Mouse (Mus musculus): ENCODE measurements around the gene Exosc8. TPM values are rescaled to one million over a fixed set of nuclear protein-coding genes. Genes with fewer than 3 reads are reported as not detected.

The Exosc8 gene
- polyA plus RNA-seq, 2 experiments, result 119 to 130 TPM

- no peak overlapping the region for H3K4me3 ChIP-seq (replicated peaks; ENCODE audit: low read length)
- WGBS, result 73% methylated on average over 4 of the region's 4 CpGs
- H3K4me2 ChIP-seq (replicated peaks; ENCODE audit: low read depth, low read length, severe bottlenecking), result no peak overlapping the region
- no peak overlapping the region for H3K27ac ChIP-seq (replicated peaks; ENCODE audit: low read depth, low read length)
- no peaks in the 10 kb centered on the region for H3K9me3 ChIP-seq (ENCODE audit: control insufficient read depth, low read length)
- DNase-seq (ENCODE audit: low spot score) (no peak), ATAC-seq (ENCODE audit: low FRiP score, low read depth) (no peak)
- no peak overlapping the region for H3K9ac ChIP-seq (ENCODE audit: low read depth, low read length, severe bottlenecking)
- peaks cover 11% of the 10 kb centered on the region for H3K4me1 ChIP-seq (ENCODE audit: control insufficient read depth, insufficient read depth, low read length)
- no peaks in the 10 kb centered on the region for H3K27me3 ChIP-seq (ENCODE audit: control insufficient read depth, insufficient read depth, low read length)
- H3K36me3 ChIP-seq (ENCODE audit: control insufficient read depth, insufficient read depth, low read length), result peaks cover 30% of the 10 kb centered on the region
- no peak for TF ChIP-seq POLR2A (IDR thresholded peaks at IDR 0.05; ENCODE audit: borderline replicate concordance, extremely low read depth, insufficient read depth, insufficient read length)
Measured at GRCm38 (mm10) chr3:54753411-54753810, 18.2 kb upstream of the Exosc8 start.

GRCm38 (mm10) chr3:54745799-54746198 lies 10.6 kb upstream of the Exosc8 start:
- Histone ChIP-seq H3K27me3 (ENCODE audit: control insufficient read depth, insufficient read depth, low read length) (no peaks in the 10 kb centered on the region), H3K27ac (replicated peaks; ENCODE audit: low read depth, low read length) (no peak overlapping the region), H3K4me1 (ENCODE audit: control insufficient read depth, insufficient read depth, low read length) (no peaks in the 10 kb centered on the region), H3K4me2 (replicated peaks; ENCODE audit: low read depth, low read length, severe bottlenecking) (no peak overlapping the region), H3K4me3 (replicated peaks; ENCODE audit: low read length) (no peak overlapping the region), H3K9ac (ENCODE audit: low read depth, low read length, severe bottlenecking) (no peak overlapping the region), H3K9me3 (ENCODE audit: control insufficient read depth, low read length) (no peaks in the 10 kb centered on the region), H3K36me3 (ENCODE audit: control insufficient read depth, insufficient read depth, low read length) (peaks cover 96% of the 10 kb centered on the region)
- no peak for ATAC-seq (ENCODE audit: low FRiP score, low read depth)
- no peak for TF ChIP-seq POLR2A (IDR thresholded peaks at IDR 0.05; ENCODE audit: borderline replicate concordance, extremely low read depth, insufficient read depth, insufficient read length)
- no peak for DNase-seq (ENCODE audit: low spot score)
- WGBS, result 53% methylated on average over 5 of the region's 5 CpGs

GRCm38 (mm10) chr3:54741965-54742364 lies 6.8 kb upstream of the Exosc8 start:
- H3K9me3 ChIP-seq (ENCODE audit: control insufficient read depth, low read length), result no peaks in the 10 kb centered on the region
- H3K9ac ChIP-seq (ENCODE audit: low read depth, low read length, severe bottlenecking), result no peak overlapping the region
- no peak for TF ChIP-seq POLR2A (IDR thresholded peaks at IDR 0.05; ENCODE audit: borderline replicate concordance, extremely low read depth, insufficient read depth, insufficient read length)
- H3K36me3 ChIP-seq (ENCODE audit: control insufficient read depth, insufficient read depth, low read length), result peaks cover 84% of the 10 kb centered on the region
- ATAC-seq (ENCODE audit: low FRiP score, low read depth) (no peak), DNase-seq (ENCODE audit: low spot score) (no peak)
- H3K27me3 ChIP-seq (ENCODE audit: control insufficient read depth, insufficient read depth, low read length), result no peaks in the 10 kb centered on the region
- H3K27ac ChIP-seq (replicated peaks; ENCODE audit: low read depth, low read length), result no peak overlapping the region
- H3K4me2 ChIP-seq (replicated peaks; ENCODE audit: low read depth, low read length, severe bottlenecking), result no peak overlapping the region
- WGBS, result 97% methylated on average over 11 of the region's 11 CpGs
- no peaks in the 10 kb centered on the region for H3K4me1 ChIP-seq (ENCODE audit: control insufficient read depth, insufficient read depth, low read length)
- no peak overlapping the region for H3K4me3 ChIP-seq (replicated peaks; ENCODE audit: low read length)

GRCm38 (mm10) chr3:54737317-54737716 lies 2.1 kb upstream of the Exosc8 start:
- 95% methylated on average over 8 of the region's 8 CpGs for whole genome bisulfite sequencing
- no peak for DNase-seq (ENCODE audit: low spot score)
- Histone ChIP-seq H3K27me3 (ENCODE audit: control insufficient read depth, insufficient read depth, low read length) (no peaks in the 10 kb centered on the region), H3K36me3 (ENCODE audit: control insufficient read depth, insufficient read depth, low read length) (peaks cover 41% of the 10 kb centered on the region), H3K4me3 (replicated peaks; ENCODE audit: low read length) (no peak overlapping the region), H3K9me3 (ENCODE audit: control insufficient read depth, low read length) (no peaks in the 10 kb centered on the region), H3K27ac (replicated peaks; ENCODE audit: low read depth, low read length) (no peak overlapping the region), H3K4me1 (ENCODE audit: control insufficient read depth, insufficient read depth, low read length) (0 out of 2 replicates have a peak, but pooled peaks cover 3% of the 10 kb centered on the region), H3K9ac (ENCODE audit: low read depth, low read length, severe bottlenecking) (no peak overlapping the region), H3K4me2 (replicated peaks; ENCODE audit: low read depth, low read length, severe bottlenecking) (no peak overlapping the region)
- ATAC-seq (ENCODE audit: low FRiP score, low read depth), result no peak
- no peak for TF ChIP-seq POLR2A (IDR thresholded peaks at IDR 0.05; ENCODE audit: borderline replicate concordance, extremely low read depth, insufficient read depth, insufficient read length)

- no peak for DNase-seq (ENCODE audit: low spot score)
- H3K36me3 ChIP-seq (ENCODE audit: control insufficient read depth, insufficient read depth, low read length), result peaks cover 39% of the 10 kb centered on the region
- peak overlapping the region; percentile 85 for H3K4me2 ChIP-seq (replicated peaks; ENCODE audit: low read depth, low read length, severe bottlenecking)
- no peak for ATAC-seq (ENCODE audit: low FRiP score, low read depth)
- H3K4me1 ChIP-seq (ENCODE audit: control insufficient read depth, insufficient read depth, low read length), result 0 out of 2 replicates have a peak, but pooled peaks cover 3% of the 10 kb centered on the region
- peak overlapping the region; percentile 95 for H3K27ac ChIP-seq (replicated peaks; ENCODE audit: low read depth, low read length)
- no peaks in the 10 kb centered on the region for H3K9me3 ChIP-seq (ENCODE audit: control insufficient read depth, low read length)
- WGBS, result 53% methylated on average over 18 of the region's 18 CpGs
- TF ChIP-seq POLR2A (IDR thresholded peaks at IDR 0.05; ENCODE audit: borderline replicate concordance, extremely low read depth, insufficient read depth, insufficient read length), result no peak
- H3K27me3 ChIP-seq (ENCODE audit: control insufficient read depth, insufficient read depth, low read length), result no peaks in the 10 kb centered on the region
- H3K9ac ChIP-seq (ENCODE audit: low read depth, low read length, severe bottlenecking), result peak overlapping the region; percentile 95
- peak overlapping the region; percentile 96 for H3K4me3 ChIP-seq (replicated peaks; ENCODE audit: low read length)
Measured at GRCm38 (mm10) chr3:54736101-54736927, 1.1 kb upstream of the Exosc8 start.
